Mouse (Mus musculus) stomach, postnatal 0 days (tissue): ENCODE results near the gene Smad5. TPM values are rescaled to one million over a fixed set of nuclear protein-coding genes. Genes with fewer than 3 reads are reported as not detected.

Experiments used
- ATAC-seq: fragments of 200-750 bp; cut with Nextera tagmentation; 2 replicates; pipeline ENCODE4 v1.8.0; 2017; ENCODE audit not compliant: low FRiP score, low TSS enrichment
- DNase-seq: peaks from one replicate; pipeline ENCODE4 v3.0.0-alpha.2; 2016; ENCODE audit warnings: low spot score
- H3K27ac ChIP-seq: fragments of 300-500 bp; sonication (generic); replicated peaks from 2 replicates; pipeline ENCODE4 v1.5.1; 2014; ENCODE audit warnings: mild to moderate bottlenecking, control low read depth
- H3K27me3 ChIP-seq: fragments of 300-500 bp; sonication (generic); 2 replicates; pipeline ENCODE4 v1.6.1; 2014; ENCODE audit warnings: low read length; ENCODE audit not compliant: control insufficient read depth, insufficient read depth
- H3K36me3 ChIP-seq: fragments of 300-500 bp; sonication (generic); 2 replicates; pipeline ENCODE4 v1.6.1; 2014; ENCODE audit warnings: low read length, mixed read lengths; ENCODE audit not compliant: control insufficient read depth, insufficient read depth
- H3K4me1 ChIP-seq: fragments of 300-500 bp; sonication (generic); replicated peaks from 2 replicates; pipeline ENCODE4 v1.6.1; 2014; ENCODE audit warnings: antibody characterized with exemption; ENCODE audit not compliant: control insufficient read depth, insufficient read depth
- H3K4me2 ChIP-seq: fragments of 300-500 bp; sonication (generic); replicated peaks from 2 replicates; pipeline ENCODE4 v1.6.1; 2014; ENCODE audit warnings: low read depth, mild to moderate bottlenecking, control low read depth, moderate library complexity
- H3K4me3 ChIP-seq: fragments of 300-500 bp; sonication (generic); 2 replicates; pipeline ENCODE4 v1.5.1; 2014; ENCODE audit warnings: low read depth, low read length, control low read depth
- H3K9ac ChIP-seq: fragments of 300-500 bp; sonication (generic); 2 replicates; pipeline ENCODE4 v1.6.1; 2014; ENCODE audit warnings: mild to moderate bottlenecking, low read length, control low read depth, mixed read lengths
- H3K9me3 ChIP-seq: fragments of 300-500 bp; sonication (generic); 2 replicates; pipeline ENCODE4 v1.6.1; 2016; ENCODE audit warnings: low read length; ENCODE audit not compliant: control insufficient read depth
- CTCF ChIP-seq: IDR thresholded peaks from 2 replicates; pipeline ENCODE4 v1.5.1; 2016; ENCODE audit warnings: antibody characterized with exemption, low read depth, mild to moderate bottlenecking, moderate library complexity
- EP300 ChIP-seq: optimal IDR thresholded peaks from 2 replicates; pipeline ENCODE3; 2016; ENCODE audit warnings: antibody characterized with exemption
- WGBS: fragments of 180-500 bp; shearing (Covaris S2); extraction: QIAGEN DNeasy Blood & Tissue Kit; methylation state at CpG from one replicate; pipeline ENCODE4 v1.1.7; 2014; 5-methylcytosine and 5-hydroxymethylcytosine counted together
- polyA plus RNA-seq: library from polyadenylated mRNA; unstranded; fragments of >200 nt; fragmentation: Nextera tagmentation; extraction: Ambion mirVana; gene quantifications from 2 replicates; pipeline ENCODE4 v1.2.1, GENCODE M21; 2015

The Smad5 gene
- polyA plus RNA-seq, 1 experiment from 2014 or later: 9.4 TPM

DNA sequence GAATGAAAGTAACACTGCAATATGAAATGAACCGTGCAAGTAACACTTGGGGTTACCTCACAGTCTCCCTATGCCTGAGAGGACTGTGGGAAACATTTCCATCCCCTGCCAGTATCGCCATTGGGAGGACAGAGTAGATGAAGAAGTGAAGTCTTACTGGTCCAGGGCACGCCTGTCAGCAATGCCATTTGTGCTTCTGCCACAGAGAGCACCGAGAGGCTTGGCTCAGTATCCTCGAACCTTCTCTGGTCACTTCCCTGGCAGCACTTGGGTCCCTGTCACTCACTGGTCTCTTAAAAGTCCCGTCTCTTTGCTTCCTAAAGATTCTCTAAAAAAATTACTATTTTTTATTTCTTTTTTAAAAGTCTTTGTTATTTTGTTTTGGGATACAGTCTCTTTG, 37.7 kb downstream of the Smad5 start:
- peaks cover 8% of the 10 kb centered on the region; the same call in 1 of the 2 replicates for H3K36me3 ChIP-seq
- H3K27me3 ChIP-seq: no peaks in the 10 kb centered on the region
- DNase-seq: no peak
- H3K4me2 ChIP-seq: no peak overlapping the region
- no peaks in the 10 kb centered on the region for H3K9me3 ChIP-seq
- TF ChIP-seq CTCF (no peak), EP300 (no peak)
- no peak overlapping the region for H3K9ac ChIP-seq
- WGBS: 88% methylated on average over 6 of the region's 6 CpGs
- H3K27ac ChIP-seq: no peak overlapping the region
- H3K4me3 ChIP-seq: no peak overlapping the region
- no peaks in the 10 kb centered on the region for H3K4me1 ChIP-seq
- no peak for ATAC-seq

DNA sequence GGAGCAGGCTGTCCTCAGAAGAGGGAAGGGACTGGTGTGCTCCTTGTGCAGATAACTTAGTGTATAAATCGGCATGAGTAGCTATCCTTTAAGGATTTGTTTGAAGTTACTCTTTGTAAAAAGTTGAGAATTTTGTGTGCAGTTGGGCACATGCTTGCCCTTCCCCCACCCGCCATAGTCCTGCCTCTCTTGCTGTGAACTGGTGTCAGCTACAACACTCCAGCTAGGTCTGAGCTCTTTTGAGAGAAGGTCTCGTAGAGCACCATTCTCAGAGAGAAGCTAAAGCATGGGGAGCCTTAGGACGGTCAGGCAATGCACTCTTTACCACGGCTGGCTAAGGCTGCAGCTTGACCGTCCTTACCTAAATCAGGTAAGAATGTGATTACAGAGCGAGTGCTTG, 38.9 kb downstream of the Smad5 start:
- H3K4me1 ChIP-seq: no peaks in the 10 kb centered on the region
- no peak for ATAC-seq
- peaks cover 8% of the 10 kb centered on the region; the same call in 1 of the 2 replicates for H3K36me3 ChIP-seq
- no peak overlapping the region for H3K27ac ChIP-seq
- H3K9ac ChIP-seq: no peak overlapping the region
- no peaks in the 10 kb centered on the region for H3K9me3 ChIP-seq
- no peaks in the 10 kb centered on the region for H3K27me3 ChIP-seq
- H3K4me2 ChIP-seq: no peak overlapping the region
- 80% methylated on average over 7 of the region's 7 CpGs for WGBS
- DNase-seq: no peak
- TF ChIP-seq CTCF (no peak), EP300 (no peak)
- no peak overlapping the region for H3K4me3 ChIP-seq

DNA sequence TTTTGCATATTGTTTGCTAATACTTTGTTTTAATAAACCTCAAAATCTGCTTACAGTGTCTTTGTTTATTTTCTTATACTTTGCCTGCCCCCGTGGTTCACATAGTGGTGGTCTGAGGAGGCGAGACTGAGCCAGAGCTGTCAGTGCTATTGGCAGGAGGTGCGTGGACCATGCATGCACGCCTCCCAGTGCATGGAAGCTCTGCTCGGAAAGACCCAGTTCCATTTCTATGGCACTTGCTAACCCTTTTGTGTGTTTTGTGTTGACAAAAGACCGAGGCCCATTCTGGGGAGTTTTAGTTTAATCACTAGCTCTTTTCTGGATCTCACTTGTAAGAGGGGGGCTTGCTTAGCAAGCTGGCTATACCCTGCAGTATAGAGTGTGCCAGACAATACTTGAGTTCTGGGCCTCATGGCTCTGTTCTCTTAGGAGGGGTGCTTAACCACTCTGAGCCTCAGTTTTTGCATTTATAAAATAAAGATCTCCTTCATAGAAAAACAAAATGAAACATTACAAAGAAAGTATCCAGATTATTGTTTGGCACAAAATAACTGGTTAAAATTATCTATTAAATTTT, 39.6 kb downstream of the Smad5 start:
- ATAC-seq (no peak), DNase-seq (no peak)
- no peaks in the 10 kb centered on the region for H3K4me1 ChIP-seq
- no peak overlapping the region for H3K9ac ChIP-seq
- H3K9me3 ChIP-seq: no peaks in the 10 kb centered on the region
- WGBS: 68% methylated on average over 6 of the region's 6 CpGs
- H3K27me3 ChIP-seq: no peaks in the 10 kb centered on the region
- H3K4me3 ChIP-seq: no peak overlapping the region
- no peak overlapping the region for H3K27ac ChIP-seq
- H3K4me2 ChIP-seq: no peak overlapping the region
- H3K36me3 ChIP-seq: peaks cover 8% of the 10 kb centered on the region; the same call in 1 of the 2 replicates
- no peak for TF ChIP-seq EP300
- TF ChIP-seq CTCF: no peak

DNA sequence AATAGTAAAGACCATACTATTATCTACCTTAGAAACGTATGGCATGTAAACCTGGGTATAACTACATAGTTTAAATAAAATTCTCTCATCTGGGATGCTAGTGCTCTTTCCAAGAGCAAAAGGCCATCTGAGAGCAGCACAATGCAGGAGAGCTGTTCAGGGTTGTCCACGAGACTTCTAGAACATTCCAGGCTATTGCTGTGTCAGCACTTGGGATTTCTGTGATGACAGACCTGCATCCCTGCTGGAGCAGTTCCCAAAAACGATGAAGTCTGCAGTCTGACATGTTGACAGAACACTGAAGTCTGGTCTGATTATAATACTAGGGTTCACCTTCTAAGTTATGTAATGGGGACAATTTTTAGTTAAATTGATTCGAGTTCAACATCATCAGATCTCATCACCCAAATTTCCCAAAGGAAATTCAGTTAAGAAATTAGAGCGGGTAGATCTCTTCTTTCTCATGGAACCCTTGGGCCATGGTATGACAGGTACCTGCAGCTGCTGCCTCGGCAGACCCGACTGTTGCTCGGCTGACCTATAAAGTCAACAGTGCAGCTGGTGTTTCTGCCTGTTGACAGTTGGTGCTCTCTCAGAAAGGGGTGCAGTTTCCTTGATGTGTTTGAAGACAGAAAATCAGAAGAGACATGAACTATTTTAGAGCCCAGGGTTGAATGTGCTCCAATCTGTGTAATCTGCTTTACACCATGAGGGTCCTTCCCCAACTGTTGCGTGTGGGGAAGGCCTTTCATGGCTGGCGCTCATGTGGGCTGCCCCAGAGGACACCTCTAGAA, 44.1 kb downstream of the Smad5 start:
- peak overlapping the region; percentile 37; the same call in 1 of the 2 replicates for H3K27ac ChIP-seq
- DNase-seq (peak; percentile 24), ATAC-seq (peak; percentile 36; the same call in 1 of the 2 replicates)
- no peaks in the 10 kb centered on the region for H3K36me3 ChIP-seq
- no peak overlapping the region for H3K4me3 ChIP-seq
- H3K9ac ChIP-seq: no peak overlapping the region
- H3K4me2 ChIP-seq: peak overlapping the region; percentile 24; the same call in 1 of the 2 replicates
- H3K9me3 ChIP-seq: no peaks in the 10 kb centered on the region
- TF ChIP-seq EP300: no peak
- TF ChIP-seq CTCF: no peak
- H3K27me3 ChIP-seq: no peaks in the 10 kb centered on the region
- 45% methylated on average over 10 of the region's 10 CpGs for WGBS
- no peaks in the 10 kb centered on the region for H3K4me1 ChIP-seq

DNA sequence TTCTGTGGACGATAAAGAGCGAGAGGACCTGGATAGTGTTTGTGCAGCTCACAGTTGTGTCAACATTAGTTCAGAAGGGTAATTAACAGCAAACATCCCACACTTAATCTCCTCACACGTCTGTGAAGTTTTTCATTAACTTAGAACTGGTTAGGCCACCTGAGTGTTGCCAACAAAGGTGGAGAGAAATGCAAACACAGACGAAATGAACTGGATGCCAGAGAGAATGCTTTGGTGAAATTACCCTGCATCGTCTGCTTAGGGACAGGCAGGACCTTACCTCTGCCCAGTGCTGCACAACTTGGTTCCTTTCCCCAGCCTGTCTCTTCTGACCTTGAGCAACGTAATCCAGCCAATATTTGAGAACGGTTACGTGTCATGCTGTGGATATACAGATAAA, 44.7 kb downstream of the Smad5 start:
- H3K4me2 ChIP-seq: peak overlapping the region; percentile 42
- ATAC-seq: peak; percentile 81
- H3K9me3 ChIP-seq: no peaks in the 10 kb centered on the region
- peak overlapping the region; percentile 84 for H3K27ac ChIP-seq
- no peaks in the 10 kb centered on the region for H3K4me1 ChIP-seq
- peak overlapping the region; percentile 45; the same call in 1 of the 2 replicates for H3K9ac ChIP-seq
- WGBS: 35% methylated on average over 8 of the region's 8 CpGs
- no peak for TF ChIP-seq CTCF
- no peak for TF ChIP-seq EP300
- peak overlapping the region; percentile 22 for H3K4me3 ChIP-seq
- peak; percentile 69 for DNase-seq
- H3K36me3 ChIP-seq: no peaks in the 10 kb centered on the region
- H3K27me3 ChIP-seq: no peaks in the 10 kb centered on the region; the same call in 1 of the 2 replicates

DNA sequence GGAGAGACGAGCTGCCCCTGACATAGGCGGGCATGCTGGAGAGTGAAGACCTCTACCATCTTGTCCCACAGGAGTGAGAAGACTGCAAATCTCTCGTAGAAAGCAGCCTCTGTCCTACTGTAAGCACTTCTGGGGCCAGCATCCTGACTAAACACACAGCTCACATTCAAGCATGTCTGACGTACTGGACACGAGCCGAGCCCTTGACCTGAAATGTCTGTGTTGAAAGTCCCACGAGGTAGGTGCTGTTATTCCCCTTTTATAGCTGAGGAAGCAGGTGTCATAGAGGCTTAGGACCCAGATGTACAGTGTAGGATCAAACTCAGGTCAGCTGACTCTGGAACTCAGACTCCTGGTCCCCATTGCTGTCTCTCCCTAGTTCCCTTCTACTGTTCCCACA, 46.6 kb downstream of the Smad5 start:
- Histone ChIP-seq H3K9ac (no peak overlapping the region), H3K4me2 (peak overlapping the region; percentile 42), H3K9me3 (no peaks in the 10 kb centered on the region), H3K4me1 (peaks cover 4% of the 10 kb centered on the region; the same call in 1 of the 2 replicates), H3K36me3 (no peaks in the 10 kb centered on the region), H3K27me3 (peaks cover 5% of the 10 kb centered on the region; the same call in 1 of the 2 replicates), H3K27ac (no peak overlapping the region), H3K4me3 (no peak overlapping the region; the same call in 1 of the 2 replicates)
- TF ChIP-seq EP300 (no peak), CTCF (no peak)
- ATAC-seq: no peak
- WGBS: 74% methylated on average over 7 of the region's 7 CpGs
- peak; percentile 30 for DNase-seq
